Mouse (Mus musculus) cortical plate, adult 2 months (tissue): Measurements from ENCODE around the gene Stx6.

Experiments
- CTCF ChIP-seq: fragments of 200-500 bp; IDR thresholded peaks from 2 replicates; pipeline ENCODE4 v1.5.1; 2011; ENCODE audit warnings: mild to moderate bottlenecking, control low read depth, low read length; ENCODE audit not compliant: insufficient read depth; ENCODE audit errors: extremely low read depth
- POLR2A ChIP-seq: fragments of 200-500 bp; IDR thresholded peaks from 2 replicates; pipeline ENCODE4 v1.6.1; 2011; ENCODE audit warnings: mild to moderate bottlenecking, low read length, control low read depth; ENCODE audit not compliant: insufficient read depth; ENCODE audit errors: extremely low read depth

DNA sequence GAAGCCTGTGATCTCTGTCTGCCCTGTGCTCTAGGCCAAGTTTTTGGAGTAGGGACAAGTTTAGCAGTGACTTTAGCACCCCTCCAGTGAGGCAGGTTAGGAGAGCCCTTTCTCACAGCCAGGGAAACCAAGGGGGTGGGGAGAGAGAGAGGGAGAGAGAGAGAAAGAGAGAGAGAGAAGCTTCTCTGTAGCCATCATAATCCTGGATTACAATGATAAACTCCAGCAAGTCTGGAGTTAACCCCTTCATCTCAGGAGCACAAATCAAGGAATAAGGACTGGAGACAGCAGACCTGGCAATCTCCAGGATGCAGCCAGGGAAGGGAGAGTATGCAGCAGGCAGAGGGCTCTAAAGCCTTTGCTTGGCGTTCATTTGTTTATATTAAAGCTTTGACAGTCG lies 77.1 kb downstream of the Stx6 start:
- TF ChIP-seq POLR2A (no peak), CTCF (no peak)
